Mouse (Mus musculus): Measurements from ENCODE around the gene Sh3pxd2b.

Gene Sh3pxd2b

GRCm38 (mm10) chr11:32340476-32341473, 6.8 kb upstream of the Sh3pxd2b start:
- peak; percentile 52 for DNase-seq (ENCODE audit: low read depth)

GRCm38 (mm10) chr11:32342770-32343191, 4.8 kb upstream of the Sh3pxd2b start:
- no peak for DNase-seq (ENCODE audit: low read depth)

GRCm38 (mm10) chr11:32343350-32343749, 4.3 kb upstream of the Sh3pxd2b start:
- DNase-seq (ENCODE audit: low read depth): no peak

GRCm38 (mm10) chr11:32345504-32346297, 1.9 kb upstream of the Sh3pxd2b start:
- no peak for DNase-seq (ENCODE audit: low read depth)

GRCm38 (mm10) chr11:32347264-32347606, 385 bp upstream of the Sh3pxd2b start:
- DNase-seq (ENCODE audit: low read depth): no peak

GRCm38 (mm10) chr11:32348433-32349283, 1.0 kb downstream of the Sh3pxd2b start:
- DNase-seq (ENCODE audit: low read depth): no peak

GRCm38 (mm10) chr11:32349284-32349953, 1.8 kb downstream of the Sh3pxd2b start:
- peak; percentile 64 for DNase-seq (ENCODE audit: low read depth)

GRCm38 (mm10) chr11:32352946-32353345, 5.3 kb downstream of the Sh3pxd2b start:
- no peak for DNase-seq (ENCODE audit: low read depth)

- no peak for DNase-seq (ENCODE audit: low read depth)
Measured at GRCm38 (mm10) chr11:32355377-32355776, 7.8 kb downstream of the Sh3pxd2b start.

- DNase-seq (ENCODE audit: low read depth): peak; percentile 39
Measured at GRCm38 (mm10) chr11:32357686-32358085, 10.1 kb downstream of the Sh3pxd2b start.

- no peak for DNase-seq (ENCODE audit: low read depth)
Measured at GRCm38 (mm10) chr11:32358399-32358798, 10.8 kb downstream of the Sh3pxd2b start.

- no peak for DNase-seq (ENCODE audit: low read depth)
Measured at GRCm38 (mm10) chr11:32359566-32359965, 11.9 kb downstream of the Sh3pxd2b start.

- no peak for DNase-seq (ENCODE audit: low read depth)
Measured at GRCm38 (mm10) chr11:32361774-32362173, 14.2 kb downstream of the Sh3pxd2b start.

GRCm38 (mm10) chr11:32363188-32363587, 15.6 kb downstream of the Sh3pxd2b start:
- no peak for DNase-seq (ENCODE audit: low read depth)

GRCm38 (mm10) chr11:32363610-32364220, 16.1 kb downstream of the Sh3pxd2b start:
- no peak for DNase-seq (ENCODE audit: low read depth)

- no peak for DNase-seq (ENCODE audit: low read depth)
Measured at GRCm38 (mm10) chr11:32364375-32364774, 16.8 kb downstream of the Sh3pxd2b start.

- no peak for DNase-seq (ENCODE audit: low read depth)
Measured at GRCm38 (mm10) chr11:32365498-32365897, 17.9 kb downstream of the Sh3pxd2b start.

GRCm38 (mm10) chr11:32367056-32367455, 19.4 kb downstream of the Sh3pxd2b start:
- DNase-seq (ENCODE audit: low read depth): no peak

GRCm38 (mm10) chr11:32368986-32369385, 21.4 kb downstream of the Sh3pxd2b start:
- DNase-seq (ENCODE audit: low read depth): no peak

GRCm38 (mm10) chr11:32370881-32371280, 23.3 kb downstream of the Sh3pxd2b start:
- DNase-seq (ENCODE audit: low read depth): no peak
